ENCODE assay signal across 8 mouse cellular contexts in the genomic region with DNA sequence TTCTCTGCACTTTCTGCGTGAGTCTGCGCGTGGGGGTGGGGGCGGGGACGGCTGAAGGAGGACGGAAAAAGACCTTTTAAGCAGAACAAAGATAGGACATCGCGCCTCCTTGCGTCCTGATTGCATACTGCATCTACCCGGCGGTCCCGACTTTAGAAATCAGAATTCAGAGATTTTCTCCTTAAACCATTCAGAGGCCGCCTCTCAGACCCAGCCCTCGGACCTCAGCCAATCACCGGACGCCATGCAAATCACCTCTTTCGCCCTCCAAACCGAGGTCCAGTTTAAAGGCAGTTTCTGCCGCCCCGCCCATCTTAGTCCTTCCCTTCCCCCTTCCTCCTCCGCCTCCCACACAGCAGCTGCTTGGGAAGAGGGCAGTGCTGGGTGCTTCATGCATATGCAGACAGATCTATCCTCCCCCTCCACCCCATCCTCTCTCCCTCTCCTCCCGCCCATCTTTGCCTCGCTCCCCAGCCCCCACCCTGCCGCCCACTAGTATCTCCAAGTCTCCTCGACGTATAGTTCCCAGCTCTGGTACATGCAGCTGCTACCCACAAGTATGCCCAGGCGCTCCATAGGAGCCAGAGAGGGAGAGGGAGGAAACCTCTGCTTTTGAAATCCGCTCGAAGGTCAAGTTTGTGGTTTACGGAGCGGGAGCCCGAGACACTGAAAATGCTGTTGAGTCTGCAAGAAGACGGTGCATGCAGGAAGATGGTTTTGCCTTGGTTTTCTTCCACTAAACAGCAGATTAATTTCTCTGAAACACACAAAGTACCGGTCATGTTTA.
DNase-seq lines count a peak whose midpoint lies in the region; TF ChIP-seq lines count a peak whose summit lies in the region.

No protein-coding gene starts in this region.

- H3K4me3 ChIP-seq in gastrocnemius, adult 2 months = peak overlapping the region; percentile 67
- peak overlapping the region; percentile 91 for H3K4me3 ChIP-seq in megakaryocyte, embryonic 14.5 days (replicated peaks)

- intact Hi-C loops in gastrocnemius, adult 2 months (cut with DNase I) = loop anchor here (10.0 kb wide), 1 partner anchor 633 kb away; no protein-coding TSS in a partner anchor

- peak; percentile 76 for DNase-seq in T-cell, adult 2 months (ENCODE audit: low spot score)
- peak; percentile 99 to 100 for DNase-seq in cerebellum, postnatal 25 days
- peak; percentile 87 for DNase-seq in gastrocnemius, adult 2 months
- peak; percentile 88 for DNase-seq in hindlimb bud, embryonic 11.5 days (ENCODE audit: extremely low spot score, low read depth, low spot score)
- peak; percentile 98 to 99 for DNase-seq in left cerebral cortex, adult 8-10 months (ENCODE audit: low spot score in 2 of 2)
- peak; percentile 99 for DNase-seq in right cerebral cortex, postnatal 10 days (ENCODE audit: low spot score in 2 of 2)
- DNase-seq in urinary bladder, postnatal 4 days (ENCODE audit: low spot score in 2 of 2) = peak; percentile 92 to 93

- H3K27me3 ChIP-seq in megakaryocyte, embryonic 14.5 days (replicated peaks) = peaks cover 55% of the 10 kb centered on the region

- H3K9me3 ChIP-seq in megakaryocyte, embryonic 14.5 days = no peaks in the 10 kb centered on the region

- H3K4me1 ChIP-seq in megakaryocyte, embryonic 14.5 days = peaks cover 46% of the 10 kb centered on the region

- peak; percentile 68 for TF ChIP-seq CTCF in gastrocnemius, adult 2 months (IDR thresholded peaks at IDR 0.05)

- no peak overlapping the region for H3K27ac ChIP-seq in gastrocnemius, adult 2 months

- no peaks in the 10 kb centered on the region for H3K36me3 ChIP-seq in megakaryocyte, embryonic 14.5 days (replicated peaks; ENCODE audit: low read length)
